Mouse (Mus musculus) olfactory bulb, adult 2 months (tissue): Measurements from ENCODE around the gene Lgmn. TPM values are rescaled to one million over a fixed set of nuclear protein-coding genes. Genes with fewer than 3 reads are reported as not detected.

ENCODE experiments used
- H3K27ac ChIP-seq: fragments of 200-500 bp; 2 replicates; pipeline ENCODE4 v1.5.1; 2012; ENCODE audit warnings: low read depth, low read length; ENCODE audit not compliant: insufficient read depth
- H3K4me1 ChIP-seq: fragments of 200-500 bp; 2 replicates; pipeline ENCODE4 v1.6.1; 2012; ENCODE audit warnings: low read length; ENCODE audit not compliant: control insufficient read depth, insufficient read depth
- H3K4me3 ChIP-seq: fragments of 200-500 bp; 2 replicates; pipeline ENCODE4 v1.5.1; 2012; ENCODE audit warnings: mild to moderate bottlenecking, low read depth, low read length, moderate library complexity; ENCODE audit not compliant: insufficient read depth
- CTCF ChIP-seq: fragments of 200-500 bp; IDR thresholded peaks from 2 replicates; pipeline ENCODE4 v1.5.1; 2012; ENCODE audit warnings: low read depth, mild to moderate bottlenecking, low read length, moderate library complexity; ENCODE audit not compliant: insufficient read depth
- POLR2A ChIP-seq: fragments of 200-500 bp; IDR thresholded peaks from 2 replicates; pipeline ENCODE4 v1.6.1; 2012; ENCODE audit warnings: mild to moderate bottlenecking, low read depth, low read length, moderate library complexity; ENCODE audit not compliant: insufficient read depth
- WGBS: fragments of 180-500 bp; shearing (Covaris S2); methylation state at CpG from one replicate; pipeline ENCODE4 v1.1.7; 2018; 5-methylcytosine and 5-hydroxymethylcytosine counted together
- polyA plus RNA-seq: library from polyadenylated mRNA; stranded (reverse); fragments of >200 nt; gene quantifications from 2 replicates; pipeline ENCODE4 v1.2.4, GENCODE M21; 2012; ENCODE audit warnings: low replicate concordance; ENCODE audit not compliant: missing spikeins, insufficient read depth, insufficient read length

Gene Lgmn
- polyA plus RNA-seq, 1 experiment: not detected

DNA sequence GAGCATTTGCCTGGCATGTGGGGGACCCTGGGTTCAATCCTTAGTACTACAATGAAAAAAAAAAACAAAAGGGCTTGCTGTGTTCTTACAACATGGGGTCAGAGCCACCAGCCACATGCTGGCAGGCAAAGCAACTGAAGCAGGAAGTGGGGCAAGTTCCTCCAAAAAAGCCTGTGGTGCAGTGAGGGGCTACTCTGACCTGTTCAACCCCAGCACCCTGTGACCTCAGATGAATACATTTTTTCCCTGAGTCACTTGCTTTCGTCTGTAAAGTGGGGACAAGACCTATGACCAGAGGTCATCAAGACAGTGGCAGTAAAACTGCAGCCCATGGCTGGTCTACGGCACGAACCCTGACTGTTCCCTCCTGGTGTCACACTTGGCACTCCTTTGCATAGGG, 72.5 kb downstream of the Lgmn start:
- TF ChIP-seq CTCF (no peak), POLR2A (no peak)
- Histone ChIP-seq H3K4me1 (peaks cover 8% of the 10 kb centered on the region; the same call in 1 of the 2 replicates), H3K4me3 (no peak overlapping the region), H3K27ac (no peak overlapping the region)
- WGBS: 90% methylated on average over 3 of the region's 3 CpGs

DNA sequence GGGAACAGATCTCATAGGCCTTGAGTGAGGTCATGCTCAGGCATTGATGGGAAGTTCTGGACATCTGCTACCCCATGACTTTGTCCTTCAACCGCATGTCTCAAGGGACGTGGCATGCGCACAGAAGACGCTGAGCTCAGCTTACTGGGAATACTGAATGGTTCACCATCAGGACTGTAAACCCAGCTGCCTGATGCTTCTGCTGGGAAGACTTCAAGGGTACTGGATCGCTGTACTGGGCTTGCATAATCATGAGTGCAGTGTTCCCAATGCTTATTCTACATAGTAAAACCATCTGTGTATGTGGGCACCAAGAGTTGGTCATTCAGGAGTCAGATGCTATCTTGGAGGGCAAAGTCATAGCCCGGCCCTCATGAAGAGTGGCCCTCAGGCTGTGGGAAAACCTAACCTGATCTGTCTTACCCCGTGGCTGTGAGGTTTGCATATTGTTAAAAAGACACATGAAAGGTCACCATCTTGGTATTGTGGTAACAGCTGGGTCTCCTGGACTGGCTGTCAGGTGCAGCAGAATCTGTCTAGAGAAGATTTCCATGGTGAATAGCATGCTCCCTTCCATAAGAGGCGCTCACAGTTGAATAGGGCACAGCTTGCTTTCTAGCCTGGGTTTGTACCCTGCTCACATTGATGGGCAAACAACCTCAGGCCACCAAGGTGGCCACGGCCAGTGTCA, 73.3 kb downstream of the Lgmn start:
- no peak overlapping the region for H3K27ac ChIP-seq
- WGBS: 93% methylated on average over 9 of the region's 9 CpGs
- H3K4me3 ChIP-seq: no peak overlapping the region
- H3K4me1 ChIP-seq: peaks cover 8% of the 10 kb centered on the region; the same call in 1 of the 2 replicates
- TF ChIP-seq CTCF (no peak), POLR2A (no peak)

DNA sequence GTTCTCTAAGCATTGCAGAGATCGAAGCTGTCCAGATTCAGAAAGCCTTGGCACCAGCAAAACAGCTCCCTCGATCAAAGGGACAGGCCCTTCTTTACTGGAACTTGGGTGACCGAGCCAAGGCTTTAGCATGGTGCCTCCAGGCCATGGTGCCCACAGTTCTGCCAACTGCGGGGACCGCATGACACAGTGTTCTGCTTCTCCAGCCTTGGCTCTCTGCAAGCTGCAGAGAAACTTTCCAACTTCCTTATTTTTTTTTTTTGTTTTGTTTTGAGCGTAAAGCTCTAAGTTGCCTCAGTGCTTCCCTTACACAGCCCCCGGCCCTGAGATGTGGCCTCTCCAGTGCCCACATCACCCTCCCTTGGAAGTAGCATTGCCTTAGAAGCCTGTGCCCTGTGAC, 74.6 kb downstream of the Lgmn start:
- TF ChIP-seq CTCF: no peak
- TF ChIP-seq POLR2A: no peak
- Histone ChIP-seq H3K27ac (no peak overlapping the region), H3K4me1 (peaks cover 8% of the 10 kb centered on the region; the same call in 1 of the 2 replicates), H3K4me3 (no peak overlapping the region)
- WGBS: 71% methylated on average over 7 of the region's 7 CpGs

DNA sequence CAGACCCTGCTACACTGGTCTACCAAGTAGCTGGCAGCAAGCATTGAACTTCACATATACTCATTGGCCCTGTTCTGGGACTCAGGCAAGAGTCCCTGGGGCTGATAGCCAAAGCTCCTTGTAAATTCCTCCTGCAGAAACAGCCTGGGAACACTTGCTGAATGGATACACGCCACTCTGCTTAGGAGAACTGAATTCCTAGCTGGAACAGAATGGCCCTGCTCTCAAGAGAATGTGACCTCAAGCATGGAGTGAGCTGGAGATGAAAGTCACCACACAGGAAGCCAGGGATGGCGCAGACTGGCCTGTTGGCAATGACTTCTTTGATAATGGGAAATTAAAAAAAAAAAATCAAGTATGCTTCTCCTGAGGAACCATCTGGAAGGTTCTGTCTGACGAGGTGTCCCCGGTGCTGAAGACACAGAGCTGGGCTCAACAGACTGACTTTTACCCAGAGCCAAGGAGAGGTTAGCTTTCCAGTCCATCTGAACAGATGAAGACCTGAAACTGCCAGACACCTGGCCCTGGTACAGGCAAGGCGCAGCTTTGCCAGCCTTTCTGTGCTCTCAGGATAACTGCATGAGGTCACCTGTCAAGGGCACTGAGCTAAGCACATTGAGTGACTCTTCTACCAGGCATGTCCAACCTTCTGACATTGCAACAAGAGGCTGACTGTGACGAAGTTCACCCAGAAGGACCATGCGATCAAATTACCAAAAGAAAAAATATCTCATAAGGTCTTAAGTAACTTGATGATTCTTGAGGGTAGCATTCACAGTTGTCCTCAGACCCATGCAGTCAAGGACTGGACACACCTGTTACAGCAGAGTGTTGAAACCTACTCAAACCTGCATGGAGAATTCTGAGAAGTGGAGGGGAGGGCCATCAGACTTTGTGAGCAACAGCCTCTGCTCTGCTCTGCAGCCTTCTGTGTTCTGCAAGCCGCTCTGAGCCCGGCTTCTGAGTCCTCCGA, 78.1 kb downstream of the Lgmn start:
- Histone ChIP-seq H3K4me1 (no peaks in the 10 kb centered on the region), H3K27ac (no peak overlapping the region), H3K4me3 (no peak overlapping the region)
- TF ChIP-seq POLR2A: no peak
- TF ChIP-seq CTCF: no peak
- 88% methylated on average over 10 of the region's 10 CpGs for WGBS

DNA sequence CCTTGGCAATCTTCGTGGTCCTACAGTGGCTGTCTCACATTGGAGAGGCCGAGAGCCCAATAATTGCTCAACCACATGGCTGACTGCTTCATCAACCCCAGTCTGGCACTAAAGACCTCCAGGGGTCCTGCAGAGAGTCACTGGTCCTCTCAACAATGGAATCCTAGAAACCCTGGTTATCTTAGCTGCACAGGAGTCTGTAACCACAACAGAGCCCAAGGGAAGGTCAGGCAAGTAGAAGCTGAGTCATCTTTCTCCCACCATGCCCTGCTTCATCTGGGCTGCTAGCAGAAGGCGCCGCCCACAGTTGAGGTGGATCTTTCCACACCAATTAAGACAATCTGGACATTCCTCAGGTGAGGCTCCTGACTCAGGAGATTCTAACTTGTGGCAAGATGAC, 80.2 kb downstream of the Lgmn start:
- TF ChIP-seq CTCF (no peak), POLR2A (no peak)
- Histone ChIP-seq H3K27ac (no peak overlapping the region), H3K4me3 (no peak overlapping the region), H3K4me1 (no peaks in the 10 kb centered on the region)
- 90% methylated on average over 4 of the region's 4 CpGs for WGBS

DNA sequence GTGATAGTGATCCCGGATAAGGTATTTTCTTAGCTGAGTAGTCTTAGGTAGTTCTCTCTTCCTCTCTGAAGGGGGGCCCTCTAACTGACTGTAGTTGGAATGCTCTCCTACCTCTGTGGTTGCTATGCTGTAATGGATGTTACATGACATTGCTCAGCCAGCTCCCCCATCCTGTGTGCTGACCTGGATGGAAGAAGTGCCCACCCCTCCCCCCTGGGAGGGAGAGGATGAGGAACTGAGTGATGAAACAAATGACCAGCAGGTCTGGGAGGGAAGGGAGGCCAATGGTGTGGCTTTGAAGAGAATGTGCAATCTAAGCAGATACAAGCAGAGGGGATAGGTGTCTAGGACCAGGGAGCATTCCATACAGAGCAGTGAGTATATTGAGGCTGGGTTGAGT, 82.8 kb downstream of the Lgmn start:
- Histone ChIP-seq H3K4me1 (no peaks in the 10 kb centered on the region), H3K27ac (no peak overlapping the region), H3K4me3 (no peak overlapping the region)
- WGBS: 91% methylated on average over 1 of the region's 1 CpGs
- TF ChIP-seq POLR2A: no peak
- no peak for TF ChIP-seq CTCF

DNA sequence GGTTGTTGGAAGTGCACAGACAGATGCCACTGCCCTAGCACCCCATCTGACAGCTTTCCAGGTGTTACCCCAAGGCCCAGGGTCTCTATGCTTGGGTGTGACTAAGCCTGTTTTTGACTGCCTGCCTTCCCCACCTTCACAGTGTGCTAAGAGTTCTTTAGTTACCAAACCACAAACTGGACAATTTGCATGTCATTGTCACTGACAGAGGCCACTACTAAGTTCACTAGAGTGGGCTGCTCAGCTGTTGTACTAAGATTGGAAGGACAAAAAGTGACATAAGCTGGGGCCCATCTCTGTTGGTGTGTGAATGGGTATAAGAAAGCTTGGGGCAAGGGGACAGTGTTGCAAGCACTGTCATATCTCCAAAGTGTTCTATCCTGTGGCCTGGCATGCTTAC, 83.8 kb downstream of the Lgmn start:
- no peak overlapping the region for H3K27ac ChIP-seq
- no peaks in the 10 kb centered on the region for H3K4me1 ChIP-seq
- no peak overlapping the region for H3K4me3 ChIP-seq
- TF ChIP-seq CTCF (no peak), POLR2A (no peak)

DNA sequence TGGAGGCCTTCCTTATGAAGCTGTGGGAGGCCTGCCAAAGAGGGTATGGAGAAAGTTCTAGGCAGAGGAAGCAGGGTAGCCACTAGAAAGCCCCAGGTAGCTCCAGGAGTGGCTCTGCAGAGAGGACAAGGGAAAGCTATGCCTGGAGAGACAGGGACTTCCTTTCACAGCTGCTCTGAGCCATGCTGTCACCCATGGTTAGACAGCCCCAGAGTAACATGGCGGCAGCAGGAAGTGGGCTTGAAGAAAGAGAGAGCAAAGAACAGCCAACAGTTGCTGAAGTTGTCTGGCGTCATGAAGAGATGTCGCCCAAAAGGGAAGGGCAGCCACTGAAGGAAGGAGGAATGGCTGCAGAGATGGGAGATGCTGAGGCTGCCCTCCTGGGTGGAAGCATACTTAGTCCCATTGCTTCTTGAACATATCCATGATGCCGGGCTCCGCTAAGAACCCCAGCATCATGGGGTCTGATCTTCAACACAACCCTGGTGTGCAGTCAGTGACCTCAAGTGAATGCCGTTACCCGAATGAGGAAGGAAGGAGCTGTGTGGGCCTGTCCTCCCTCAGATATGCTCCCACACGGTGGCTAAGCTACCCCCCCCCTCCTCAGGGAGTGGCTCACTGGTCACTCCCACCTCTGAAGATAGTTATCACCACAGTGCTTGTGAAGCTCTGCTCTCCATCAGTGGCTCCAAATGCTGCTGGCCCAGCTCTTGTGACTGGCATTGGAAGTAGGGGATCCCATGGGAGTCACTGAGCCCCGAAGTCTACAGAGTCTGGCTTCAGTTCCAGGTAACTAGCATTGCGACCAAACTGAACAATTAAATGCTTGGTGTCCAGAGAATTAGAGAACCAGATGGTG, 85.3 kb downstream of the Lgmn start:
- 82% methylated on average over 10 of the region's 10 CpGs for WGBS
- no peaks in the 10 kb centered on the region for H3K4me1 ChIP-seq
- H3K27ac ChIP-seq: no peak overlapping the region
- no peak for TF ChIP-seq POLR2A
- no peak for TF ChIP-seq CTCF
- H3K4me3 ChIP-seq: no peak overlapping the region
